Mouse (Mus musculus) gastrocnemius, adult 2 months (tissue): ENCODE measurements at regions not wholly inside any gene's neighbourhood (a gene's known extent, or its start where the extent isn't known, plus 50 kb on each side); places are given as distances from the start of the nearest gene placed in this dataset.

Source experiments
- DNase-seq: peaks from one replicate; pipeline ENCODE4 v3.0.0; 2022
- H3K27ac ChIP-seq: fragments of 200-600 bp; 2 replicates; pipeline ENCODE4 v1.8.1; 2022; ENCODE audit warnings: mild to moderate bottlenecking
- H3K4me3 ChIP-seq: fragments of 200-600 bp; 2 replicates; pipeline ENCODE4 v1.8.1; 2022; ENCODE audit warnings: mild to moderate bottlenecking, moderate library complexity
- CTCF ChIP-seq: fragments of 200-600 bp; IDR thresholded peaks from 2 replicates; pipeline ENCODE4 v1.8.1; 2022; ENCODE audit warnings: antibody characterized with exemption, mild to moderate bottlenecking, moderate library complexity
- intact Hi-C: fragments of 180-260 bp; cut with DNase I; formaldehyde crosslinking; loops from one replicate; pipeline ENCODE4 v1.15.1; 2025

DNA sequence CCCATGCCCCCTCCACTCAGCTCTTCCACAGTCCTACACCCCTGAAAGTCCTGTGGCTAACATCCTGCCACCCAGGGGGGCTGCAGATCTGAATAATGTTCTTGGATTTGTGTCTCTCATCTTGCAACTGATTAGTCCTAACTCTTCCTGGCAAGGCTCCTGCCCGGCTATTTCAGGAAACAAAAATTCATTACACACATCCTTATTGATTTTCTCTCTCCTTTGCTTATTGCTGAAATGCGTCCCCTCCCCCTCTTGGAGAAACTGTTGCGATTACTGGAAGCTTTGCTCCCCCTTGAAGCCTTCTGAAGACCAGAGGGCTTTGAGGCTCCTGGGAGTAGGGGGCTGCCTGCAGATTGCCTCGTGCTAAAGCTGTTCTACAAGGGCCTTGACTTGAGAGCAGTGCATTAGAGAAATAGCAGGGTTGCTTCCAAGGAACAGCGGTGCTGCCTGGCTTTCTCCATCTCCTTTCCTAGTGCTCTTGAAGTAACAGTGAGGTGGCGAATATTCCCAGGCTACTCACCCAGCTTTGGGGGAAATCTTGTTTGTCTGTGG, 209.8 kb upstream of the Peli2 start:
- Histone ChIP-seq H3K4me3 (no peak overlapping the region), H3K27ac (no peak overlapping the region)
- intact Hi-C loops, result loop anchor here (10.0 kb wide), 1 partner anchor 156 kb away; no protein-coding TSS in a partner anchor
- no peak for TF ChIP-seq CTCF
- no peak for DNase-seq

DNA sequence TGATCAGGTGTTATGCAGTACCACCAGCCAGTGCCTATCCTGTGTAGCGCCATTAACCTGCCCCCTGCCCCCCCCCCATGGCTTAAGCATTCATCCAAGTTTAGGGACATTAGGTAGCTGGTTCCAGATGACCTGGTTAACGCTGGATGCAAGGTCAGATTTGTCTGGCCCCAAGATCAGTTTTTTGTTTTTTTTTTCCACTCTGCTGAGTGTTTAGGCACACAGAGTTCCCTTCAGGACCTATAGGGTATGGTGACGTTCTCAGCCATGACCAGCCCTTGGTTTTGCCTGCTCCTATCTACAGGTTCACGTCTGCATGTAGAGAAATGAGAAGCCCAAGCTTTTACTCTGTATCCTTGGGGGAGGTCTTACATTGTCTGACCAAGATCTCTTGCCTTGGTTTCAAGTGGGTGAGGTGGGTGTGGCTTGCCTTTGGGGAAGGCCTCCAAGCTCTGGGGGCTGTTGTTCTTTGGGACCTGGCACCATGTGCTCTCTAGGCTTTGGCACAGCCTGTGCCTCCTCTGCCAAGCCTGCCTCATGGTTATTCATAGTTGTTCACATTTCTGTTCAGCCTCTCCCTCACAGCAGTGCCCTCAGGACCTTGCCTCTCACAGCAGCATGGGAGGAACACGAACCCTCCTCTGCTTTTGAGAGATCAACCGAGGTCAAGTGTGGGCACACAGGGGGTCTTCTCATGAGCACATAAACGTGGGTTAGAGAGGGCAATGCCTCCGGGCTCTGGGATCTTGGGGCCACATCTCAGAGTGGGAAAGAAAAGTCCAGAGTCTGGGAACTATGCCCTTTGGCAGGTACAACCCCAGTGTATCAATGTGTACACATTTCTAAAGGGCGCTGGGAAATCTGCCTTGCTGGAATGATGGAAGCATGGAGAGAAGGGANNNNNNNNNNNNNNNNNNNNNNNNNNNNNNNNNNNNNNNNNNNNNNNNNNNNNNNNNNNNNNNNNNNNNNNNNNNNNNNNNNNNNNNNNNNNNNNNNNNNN, 208.8 kb upstream of the Peli2 start:
- intact Hi-C loops, result loop anchor here (10.0 kb wide), 1 partner anchor 157 kb away; no protein-coding TSS in a partner anchor
- no peak overlapping the region for H3K4me3 ChIP-seq
- no peak overlapping the region for H3K27ac ChIP-seq
- DNase-seq, result no peak
- TF ChIP-seq CTCF, result no peak

DNA sequence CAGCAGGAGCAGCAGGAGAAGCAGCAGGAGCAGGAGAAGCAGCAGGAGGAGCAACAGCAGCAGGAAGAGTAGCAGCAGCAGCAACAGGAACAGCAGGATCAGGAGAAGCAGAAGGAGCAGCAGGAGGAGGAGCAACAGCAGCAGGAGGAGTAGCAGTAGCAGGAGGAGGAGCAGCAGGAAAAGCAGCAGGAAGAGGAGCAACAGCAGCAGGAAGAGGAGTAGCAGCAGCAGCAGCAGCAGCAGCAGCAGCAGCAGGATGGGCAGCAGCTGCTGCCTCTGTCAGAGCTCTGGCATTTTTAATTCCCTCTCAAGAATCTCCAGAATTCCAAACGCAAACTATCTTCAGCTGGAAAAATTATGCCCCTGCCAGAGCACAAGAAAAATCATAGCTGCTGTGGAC, 205.0 kb upstream of the Peli2 start:
- no peak overlapping the region for H3K4me3 ChIP-seq
- DNase-seq, result no peak
- intact Hi-C loops, result loop anchor here (10.0 kb wide), 1 partner anchor 161 kb away; no protein-coding TSS in a partner anchor
- H3K27ac ChIP-seq, result peak overlapping the region; percentile 25; the same call in 1 of the 2 replicates
- no peak for TF ChIP-seq CTCF

DNA sequence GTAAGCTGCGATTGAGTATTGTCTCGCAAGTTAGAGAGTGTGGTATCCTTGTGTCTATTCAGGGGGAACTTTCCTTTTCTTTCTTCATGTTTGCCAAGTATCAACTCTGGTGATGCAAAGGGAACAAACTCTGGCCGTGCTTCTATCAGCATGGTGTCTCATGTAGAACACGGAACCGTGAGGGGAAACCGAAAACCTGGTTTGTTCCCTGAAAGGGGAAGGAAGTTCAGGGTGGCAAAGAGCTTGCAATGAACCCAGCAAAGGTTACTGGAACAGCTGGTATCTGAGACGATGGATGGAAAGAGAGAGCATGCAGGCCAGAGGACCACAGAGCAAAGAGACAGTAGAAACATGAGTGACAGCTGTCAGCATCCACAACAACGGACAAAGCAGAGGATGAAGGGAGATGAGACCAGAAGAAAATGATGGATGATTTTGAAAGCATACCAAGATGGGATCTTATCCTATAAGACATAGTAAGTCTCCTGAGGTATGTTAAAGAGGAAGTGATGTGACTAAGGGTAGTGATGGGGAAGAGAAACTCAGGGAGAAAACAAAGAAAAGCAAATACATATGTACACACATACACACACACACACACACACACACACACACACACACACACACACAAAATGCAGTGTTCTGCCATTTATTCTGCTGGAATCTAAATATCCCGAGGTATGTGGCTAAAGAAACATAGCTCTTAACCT, 199.8 kb upstream of the Peli2 start:
- no peak for DNase-seq
- intact Hi-C loops, result no loop called here
- H3K27ac ChIP-seq, result no peak overlapping the region
- TF ChIP-seq CTCF, result no peak
- no peak overlapping the region for H3K4me3 ChIP-seq

DNA sequence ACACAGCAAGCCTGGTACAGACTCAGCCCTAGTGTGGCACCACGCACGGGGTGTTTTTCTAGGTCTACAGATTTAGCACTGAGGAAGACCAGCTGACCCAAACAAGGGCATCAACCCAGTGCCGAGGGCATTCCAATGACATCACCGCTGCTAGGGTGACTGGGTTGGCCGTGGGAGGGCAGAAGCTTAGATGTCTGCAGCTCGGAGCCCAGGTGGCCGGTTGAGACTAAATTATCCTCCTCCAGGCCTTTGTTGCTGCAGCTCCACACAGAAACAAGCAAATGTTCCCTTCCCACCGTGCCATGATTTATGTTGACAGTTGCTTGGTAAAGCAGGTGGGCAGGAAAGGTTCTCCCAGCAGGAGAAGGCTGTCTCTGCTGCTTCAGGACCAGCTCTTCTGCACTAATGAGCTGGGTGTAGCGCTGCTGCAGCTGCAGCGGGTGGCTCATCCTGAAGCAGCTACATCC, 198.8 kb upstream of the Peli2 start:
- no peak for DNase-seq
- intact Hi-C loops, result no loop called here
- H3K4me3 ChIP-seq, result no peak overlapping the region
- H3K27ac ChIP-seq, result no peak overlapping the region
- no peak for TF ChIP-seq CTCF

DNA sequence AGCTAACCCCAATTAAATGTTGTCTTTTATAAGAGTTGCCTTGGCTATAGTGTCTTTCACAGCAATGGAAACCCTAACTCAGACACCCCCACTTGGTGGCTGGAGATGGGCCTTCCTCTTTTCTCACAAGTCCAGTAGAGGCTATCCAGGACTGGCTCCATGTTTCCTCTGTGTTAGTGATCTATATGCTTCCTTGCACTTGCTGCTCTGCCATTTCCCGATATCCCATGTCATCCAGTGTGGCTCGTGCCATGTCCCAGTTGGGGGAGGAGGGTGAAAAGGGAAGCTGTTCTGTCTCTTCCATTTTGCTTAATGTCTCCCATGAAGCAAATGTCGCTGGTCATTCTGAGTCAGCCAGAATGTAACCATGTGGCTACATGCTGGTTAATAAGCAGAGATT, 194.2 kb upstream of the Peli2 start:
- no peak for TF ChIP-seq CTCF
- DNase-seq, result no peak
- intact Hi-C loops, result no loop called here
- H3K4me3 ChIP-seq, result no peak overlapping the region
- no peak overlapping the region for H3K27ac ChIP-seq

DNA sequence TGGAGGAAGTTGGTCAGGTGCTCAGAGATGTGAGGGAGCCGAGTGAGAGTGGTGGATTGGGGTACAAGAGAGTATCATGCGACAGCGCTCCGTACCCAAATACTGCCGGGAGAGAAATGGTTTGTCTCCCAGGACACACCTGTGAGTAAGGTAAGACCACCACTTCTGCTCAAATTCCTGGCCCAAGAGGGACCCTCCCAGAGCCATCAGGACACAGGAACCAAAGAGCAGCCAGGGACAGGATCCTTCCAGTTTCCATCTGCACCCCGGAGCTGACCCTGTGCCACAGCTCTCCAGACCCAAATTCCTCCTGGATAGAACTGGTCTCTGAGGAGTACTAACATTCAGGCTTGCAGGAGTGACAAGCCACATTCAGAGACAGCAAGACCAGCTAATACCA, 185.2 kb upstream of the Peli2 start:
- intact Hi-C loops, result no loop called here

DNA sequence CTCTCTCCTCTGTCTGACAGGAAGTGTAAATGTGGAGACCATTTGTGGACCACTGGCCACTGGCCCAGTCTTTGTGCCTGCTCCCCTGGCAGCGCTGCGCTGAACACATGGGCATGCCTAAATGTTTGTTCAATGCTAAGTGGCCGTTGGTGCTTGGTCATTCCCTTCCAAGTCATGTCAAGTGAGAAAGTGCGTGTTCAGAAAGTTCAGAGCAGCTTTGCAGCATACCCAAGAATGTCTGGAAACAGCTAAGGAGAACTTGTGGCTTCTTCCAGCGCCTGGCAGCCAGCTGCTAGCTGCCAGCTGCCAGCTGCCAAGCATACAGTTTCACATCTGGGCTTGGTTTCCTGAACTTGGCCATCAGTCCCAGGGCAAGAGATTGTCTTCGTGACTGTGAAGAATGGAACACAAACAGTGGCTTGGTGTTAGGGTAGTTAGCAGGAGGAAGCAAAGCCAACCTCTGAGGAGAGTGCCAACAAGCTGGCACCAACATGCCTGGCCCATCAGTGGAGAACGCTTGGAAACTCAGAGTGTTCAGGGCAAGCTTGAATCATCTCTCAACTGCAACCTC, 183.5 kb upstream of the Peli2 start:
- DNase-seq, result no peak
- Histone ChIP-seq H3K27ac (no peak overlapping the region), H3K4me3 (no peak overlapping the region)
- intact Hi-C loops, result no loop called here
- no peak for TF ChIP-seq CTCF

More for the DNA sequence above, 185.2 kb upstream of the Peli2 start:
- H3K27ac ChIP-seq, result no peak overlapping the region
- no peak for TF ChIP-seq CTCF
- no peak for DNase-seq
- H3K4me3 ChIP-seq, result no peak overlapping the region

DNA sequence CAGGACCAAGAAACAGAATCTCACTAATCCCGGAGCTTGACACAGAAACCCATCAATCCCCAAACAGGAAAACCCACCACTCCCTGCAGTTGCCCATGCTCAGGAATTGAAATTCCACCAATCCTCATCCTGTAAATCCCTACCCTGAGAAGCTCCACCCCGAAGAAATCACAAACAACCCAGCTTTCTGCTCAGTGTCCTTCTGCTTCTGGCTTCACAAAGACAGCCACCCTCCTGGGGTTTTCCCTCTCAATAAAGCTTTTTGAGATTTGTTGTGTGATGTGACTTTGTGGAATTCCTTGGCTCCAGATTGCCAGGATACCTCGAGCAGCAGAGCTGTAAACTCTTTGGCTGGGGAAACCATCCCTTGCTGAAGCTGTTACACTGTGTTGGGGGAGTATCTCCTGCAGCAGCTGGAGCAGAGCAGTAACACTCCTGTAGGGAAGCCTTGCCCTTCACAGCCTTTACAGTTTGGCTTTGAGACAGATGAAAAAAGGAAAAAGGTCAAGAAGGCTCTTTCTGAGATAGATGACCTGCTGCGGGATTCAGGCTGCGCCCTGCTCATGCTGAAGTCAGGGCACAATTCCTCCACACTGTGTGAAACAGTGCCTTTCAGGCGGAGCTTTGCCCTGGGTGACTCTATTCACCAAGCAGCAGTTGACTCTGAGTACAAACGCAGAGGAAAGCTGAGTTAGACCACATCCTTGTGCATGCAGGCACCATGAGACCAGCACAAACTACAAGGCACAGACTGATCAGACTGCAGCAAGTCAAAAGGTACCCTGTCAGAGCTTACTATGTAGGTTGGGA, 180.6 kb upstream of the Peli2 start:
- no peak for TF ChIP-seq CTCF
- intact Hi-C loops, result loop anchor here (10.0 kb wide), 1 partner anchor 115 kb away; no protein-coding TSS in a partner anchor
- no peak for DNase-seq
- H3K27ac ChIP-seq, result no peak overlapping the region
- H3K4me3 ChIP-seq, result no peak overlapping the region

DNA sequence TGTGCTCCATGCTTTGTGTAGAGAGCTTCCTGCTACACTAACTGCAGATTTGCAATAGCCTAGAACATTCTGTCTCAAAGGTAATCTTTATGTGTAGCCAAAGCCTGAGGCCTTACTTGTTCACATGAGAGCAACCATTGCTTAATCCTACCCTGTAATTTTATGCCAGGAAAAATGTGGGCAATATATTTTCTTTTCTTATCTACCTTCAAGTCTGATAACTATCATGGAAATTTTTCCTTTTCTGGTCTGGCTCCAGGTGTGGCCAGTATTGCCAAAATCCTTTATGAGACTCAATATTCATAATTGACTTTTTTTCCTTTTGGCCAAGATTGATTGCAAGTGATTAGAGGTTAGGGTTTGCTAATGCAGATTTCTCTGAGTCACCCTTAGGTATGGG, 178.0 kb upstream of the Peli2 start:
- TF ChIP-seq CTCF, result no peak
- no peak for DNase-seq
- intact Hi-C loops, result loop anchor here (10.0 kb wide), 1 partner anchor 118 kb away; no protein-coding TSS in a partner anchor
- no peak overlapping the region for H3K4me3 ChIP-seq
- no peak overlapping the region for H3K27ac ChIP-seq

DNA sequence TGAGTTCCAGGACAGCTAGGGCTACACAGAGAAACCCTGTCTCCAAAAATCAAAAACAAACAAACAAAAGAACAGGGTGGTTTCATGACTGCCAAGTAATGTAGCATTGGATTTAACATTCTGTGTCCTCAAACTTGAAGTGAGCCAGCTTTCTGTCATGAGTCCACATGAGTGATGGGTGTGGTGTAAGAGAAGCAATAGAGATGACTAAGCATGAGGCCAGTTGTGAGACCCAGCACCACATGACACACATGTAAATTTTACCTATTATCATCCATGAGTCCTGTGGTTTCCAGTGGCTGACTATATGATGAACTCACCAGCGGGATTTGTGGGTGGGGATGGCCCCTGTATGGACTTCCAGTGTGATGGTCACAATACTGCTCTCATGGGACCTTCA, 176.0 kb upstream of the Peli2 start:
- H3K4me3 ChIP-seq, result no peak overlapping the region
- intact Hi-C loops, result loop anchor here (10.0 kb wide), 1 partner anchor 120 kb away; no protein-coding TSS in a partner anchor
- TF ChIP-seq CTCF, result no peak
- H3K27ac ChIP-seq, result no peak overlapping the region
- no peak for DNase-seq
